Mouse (Mus musculus) spleen, postnatal 4 days (tissue): ENCODE data around the gene Atg16l1.
"Not testable (repeated sequence)": the region's sequence is repeated elsewhere in the genome, so short reads cannot be mapped to it uniquely, and the experiment has no call there.

Experiments used
- DNase-seq, 2 experiments: peaks; one replicate each; pipeline ENCODE4 v3.0.0; 2022; ENCODE audit warnings: low spot score in 2 of 2

Gene Atg16l1

GRCm38 (mm10) chr1:87773336-87773735, 17.7 kb downstream of the Atg16l1 start:
- no peak for DNase-seq

- no peak for DNase-seq
Measured at GRCm38 (mm10) chr1:87774845-87775244, 19.2 kb downstream of the Atg16l1 start.

- no peak for DNase-seq
Measured at GRCm38 (mm10) chr1:87779204-87779785, 23.6 kb downstream of the Atg16l1 start.

GRCm38 (mm10) chr1:87785703-87786102, 30.0 kb downstream of the Atg16l1 start:
- no peak for DNase-seq

- DNase-seq = no peak
Measured at GRCm38 (mm10) chr1:87786251-87786650, 30.6 kb downstream of the Atg16l1 start.

GRCm38 (mm10) chr1:87789665-87790064, 34.0 kb downstream of the Atg16l1 start:
- no peak for DNase-seq

- DNase-seq = no peak
Measured at GRCm38 (mm10) chr1:87792438-87793137, 36.9 kb downstream of the Atg16l1 start.

- DNase-seq = no peak
Measured at GRCm38 (mm10) chr1:87793138-87793449, 37.4 kb downstream of the Atg16l1 start.

- DNase-seq = no peak
Measured at GRCm38 (mm10) chr1:87797702-87798101, 42.0 kb downstream of the Atg16l1 start.

GRCm38 (mm10) chr1:87798306-87798705, 42.6 kb downstream of the Atg16l1 start:
- no peak for DNase-seq

GRCm38 (mm10) chr1:87803576-87803975, 47.9 kb downstream of the Atg16l1 start, which contains the start of gene Sag:
TSS of gene Sag (plus strand) at chr1:87803680.
- DNase-seq = no peak

- no peak for DNase-seq
Measured at GRCm38 (mm10) chr1:87807751-87808150, 52.1 kb downstream of the Atg16l1 start.

GRCm38 (mm10) chr1:87811391-87811790, 55.7 kb downstream of the Atg16l1 start:
- DNase-seq = no peak

- DNase-seq = no peak
Measured at GRCm38 (mm10) chr1:87812061-87812460, 56.4 kb downstream of the Atg16l1 start.

- no peak for DNase-seq
Measured at GRCm38 (mm10) chr1:87813155-87813554, 57.5 kb downstream of the Atg16l1 start.

GRCm38 (mm10) chr1:87813681-87814080, 58.0 kb downstream of the Atg16l1 start:
- DNase-seq = no peak

- no peak for DNase-seq
Measured at GRCm38 (mm10) chr1:87824420-87824995, 68.8 kb downstream of the Atg16l1 start.

- DNase-seq = no peak
Measured at GRCm38 (mm10) chr1:87825281-87825680, 69.6 kb downstream of the Atg16l1 start.

GRCm38 (mm10) chr1:87825991-87826390, 70.3 kb downstream of the Atg16l1 start:
- no peak for DNase-seq

- no peak for DNase-seq
Measured at GRCm38 (mm10) chr1:87826474-87826873, 70.8 kb downstream of the Atg16l1 start.

- not testable (repeated sequence) for DNase-seq
Measured at GRCm38 (mm10) chr1:87827476-87827875, 71.8 kb downstream of the Atg16l1 start.

GRCm38 (mm10) chr1:87828185-87828584, 72.5 kb downstream of the Atg16l1 start:
- peak; percentile 63 to 74 for DNase-seq

- DNase-seq = no peak
Measured at GRCm38 (mm10) chr1:87828926-87829580, 73.4 kb downstream of the Atg16l1 start.
